Mouse (Mus musculus) cerebellum, adult 2 months (tissue): ENCODE data around the gene Gm21961. TPM values are rescaled to one million over a fixed set of nuclear protein-coding genes. Genes with fewer than 3 reads are reported as not detected.
"Not testable (repeated sequence)": the region's sequence is repeated elsewhere in the genome, so short reads cannot be mapped to it uniquely, and the experiment has no call there.

Experiments
- DNase-seq, 2 experiments: peaks; one replicate each; pipeline ENCODE4 v3.0.0; 2021
- H3K27ac ChIP-seq: fragments of 200-500 bp; 2 replicates; pipeline ENCODE4 v1.5.1; 2012; ENCODE audit warnings: low read length, control low read depth, inconsistent platforms; ENCODE audit not compliant: insufficient read depth
- H3K27me3 ChIP-seq: fragments of 200-500 bp; 2 replicates; pipeline ENCODE4 v1.6.1; 2012; ENCODE audit warnings: inconsistent platforms, mild to moderate bottlenecking, low read length, moderate library complexity; ENCODE audit not compliant: control insufficient read depth, insufficient read depth
- H3K4me1 ChIP-seq: fragments of 200-500 bp; 2 replicates; pipeline ENCODE4 v1.6.1; 2011; ENCODE audit warnings: low read length; ENCODE audit not compliant: control insufficient read depth, insufficient read depth
- H3K4me3 ChIP-seq: fragments of 200-500 bp; replicated peaks from 2 replicates; pipeline ENCODE3; 2011; ENCODE audit warnings: mild to moderate bottlenecking, low read depth, low read length, control low read depth; ENCODE audit not compliant: insufficient read depth
- CTCF ChIP-seq: fragments of 200-500 bp; IDR thresholded peaks from 2 replicates; pipeline ENCODE4 v1.5.1; 2011; ENCODE audit warnings: low read depth, mild to moderate bottlenecking, control low read depth, low read length, moderate library complexity, borderline replicate concordance; ENCODE audit not compliant: insufficient read depth
- POLR2A ChIP-seq: fragments of 200-500 bp; IDR thresholded peaks from 2 replicates; pipeline ENCODE4 v1.6.1; 2011; ENCODE audit warnings: low read length, control low read depth, borderline replicate concordance; ENCODE audit not compliant: insufficient read depth
- WGBS: fragments of 180-500 bp; shearing (Covaris S2); methylation state at CpG from one replicate; pipeline ENCODE4 v1.1.7; 2018; 5-methylcytosine and 5-hydroxymethylcytosine counted together
- polyA plus RNA-seq: library from polyadenylated mRNA; depleted of rRNA; stranded (reverse); fragments of >200 nt; gene quantifications from 2 replicates; pipeline ENCODE4 v1.2.3, GENCODE M21; 2012; rRNA removed

The Gm21961 gene
- not detected in 2 replicates for polyA plus RNA-seq

DNA sequence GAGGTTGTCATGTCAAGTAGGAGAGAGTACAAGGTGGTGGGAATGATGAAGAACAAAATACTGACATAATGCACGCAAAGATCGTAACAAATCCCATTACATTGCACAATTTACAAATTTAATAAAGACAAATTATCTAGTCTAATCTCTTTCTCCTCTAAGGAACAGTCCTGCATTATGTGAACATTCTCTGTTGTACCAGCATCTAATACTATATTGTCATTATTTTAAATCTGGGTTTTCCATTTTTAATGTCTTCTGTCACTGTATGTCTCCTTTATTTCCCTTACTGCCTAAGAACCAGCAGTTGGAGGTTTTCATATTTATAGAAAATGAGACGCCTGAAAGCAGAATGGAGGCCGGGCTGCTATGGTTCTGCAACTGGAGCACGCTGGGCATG is at the start of gene Gm21961:
Gene Gm21961, minus strand, starts transcription at position 101 of the 400 bp plus-strand sequence.
- Histone ChIP-seq H3K27me3 (no peaks in the 10 kb centered on the region), H3K27ac (no peak within 1 kb of the TSS), H3K4me3 (no peak within 1 kb of the TSS), H3K4me1 (no peaks in the 10 kb centered on the region)
- no peak for DNase-seq
- no peak for TF ChIP-seq POLR2A
- no peak for TF ChIP-seq CTCF
- 96% methylated on average over 5 of the region's 5 CpGs for WGBS

DNA sequence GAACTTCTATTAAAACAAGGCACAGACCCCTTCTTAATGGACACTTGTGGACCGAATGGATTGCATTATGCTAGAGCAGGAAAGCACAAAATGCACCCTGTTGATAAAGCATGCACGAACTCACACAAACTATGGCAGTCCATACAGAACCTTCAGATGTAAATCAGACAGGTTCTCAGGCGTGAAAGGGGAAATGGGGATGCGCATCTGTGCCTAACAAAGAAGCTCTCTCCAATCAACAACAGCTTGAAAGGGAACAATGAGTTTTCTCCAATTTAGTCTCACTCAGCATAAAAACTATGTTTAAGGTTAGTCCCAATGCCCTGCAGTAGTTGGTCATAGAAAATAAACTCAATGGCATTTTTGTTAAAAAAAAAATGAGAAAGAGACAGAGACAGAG is 27.3 kb upstream of the Gm21961 start:
- Histone ChIP-seq H3K27me3 (no peaks in the 10 kb centered on the region), H3K4me1 (no peaks in the 10 kb centered on the region), H3K27ac (no peak overlapping the region), H3K4me3 (no peak overlapping the region)
- 20% methylated on average over 4 of the region's 4 CpGs for WGBS
- no peak for DNase-seq
- TF ChIP-seq POLR2A (no peak), CTCF (no peak)

DNA sequence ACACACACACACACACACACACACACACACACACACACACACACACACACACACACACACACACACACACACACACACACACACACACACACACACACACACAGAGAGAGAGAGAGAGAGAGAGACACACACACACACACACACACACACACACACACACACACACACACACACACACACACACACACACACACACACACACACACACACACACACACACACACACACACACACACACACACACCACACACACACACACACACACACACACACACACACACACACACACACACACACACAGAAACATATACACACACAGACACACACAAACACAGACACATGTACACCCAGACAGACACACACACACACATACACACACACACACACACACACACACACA is 24.5 kb upstream of the Gm21961 start:
- not testable (repeated sequence) for H3K4me3 ChIP-seq, H3K27ac ChIP-seq, H3K27me3 ChIP-seq, H3K4me1 ChIP-seq, DNase-seq

DNA sequence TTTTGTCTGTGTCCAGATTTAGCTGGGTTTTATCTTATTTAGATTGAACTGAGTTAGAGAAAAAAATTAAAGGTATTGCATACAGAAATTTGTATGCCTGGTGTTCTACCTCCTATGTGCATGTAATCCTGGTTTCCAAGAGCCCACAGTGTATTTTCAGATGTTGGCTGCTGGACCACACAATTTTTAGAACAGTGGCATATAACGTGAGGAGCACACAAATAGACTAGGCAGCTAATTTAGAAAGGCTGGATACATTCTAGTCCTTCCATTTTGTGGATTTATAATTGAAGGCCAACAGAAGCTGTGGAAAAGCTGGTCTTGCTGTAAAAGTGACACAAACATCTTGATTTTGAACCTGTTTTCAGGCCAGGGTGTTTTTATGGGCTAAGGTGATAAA is 3.3 kb upstream of the Gm21961 start:
- TF ChIP-seq POLR2A = no peak
- TF ChIP-seq CTCF = no peak
- Histone ChIP-seq H3K4me3 (no peak overlapping the region), H3K27me3 (no peaks in the 10 kb centered on the region), H3K27ac (no peak overlapping the region), H3K4me1 (no peaks in the 10 kb centered on the region)
- WGBS = 81% methylated on average over 1 of the region's 1 CpGs
- DNase-seq = no peak

DNA sequence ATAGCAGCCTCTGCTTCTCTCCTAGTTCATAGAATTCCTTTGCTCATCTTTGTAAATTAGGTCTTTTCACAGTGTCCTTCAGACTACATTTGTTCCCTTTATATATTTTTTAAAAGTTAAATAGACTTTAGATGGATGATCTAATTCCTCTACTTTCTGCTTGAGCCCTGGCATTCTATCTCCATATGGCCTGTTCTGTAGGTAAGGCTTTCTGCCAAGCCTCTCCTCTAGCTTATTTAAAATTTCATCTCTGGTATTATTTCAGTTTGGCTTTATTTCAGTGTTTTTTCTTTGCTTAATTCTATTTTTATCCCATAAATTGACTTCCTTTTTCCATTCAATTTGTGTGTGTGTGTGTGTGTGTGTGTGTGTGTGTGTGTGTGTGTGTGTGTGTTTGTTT is 8.5 kb downstream of the Gm21961 start:
- DNase-seq = peak in 1 of 2 experiments; percentile 31
- no peak for TF ChIP-seq CTCF
- TF ChIP-seq POLR2A = no peak
- Histone ChIP-seq H3K4me1 (no peaks in the 10 kb centered on the region), H3K4me3 (no peak overlapping the region), H3K27me3 (no peaks in the 10 kb centered on the region), H3K27ac (no peak overlapping the region)

DNA sequence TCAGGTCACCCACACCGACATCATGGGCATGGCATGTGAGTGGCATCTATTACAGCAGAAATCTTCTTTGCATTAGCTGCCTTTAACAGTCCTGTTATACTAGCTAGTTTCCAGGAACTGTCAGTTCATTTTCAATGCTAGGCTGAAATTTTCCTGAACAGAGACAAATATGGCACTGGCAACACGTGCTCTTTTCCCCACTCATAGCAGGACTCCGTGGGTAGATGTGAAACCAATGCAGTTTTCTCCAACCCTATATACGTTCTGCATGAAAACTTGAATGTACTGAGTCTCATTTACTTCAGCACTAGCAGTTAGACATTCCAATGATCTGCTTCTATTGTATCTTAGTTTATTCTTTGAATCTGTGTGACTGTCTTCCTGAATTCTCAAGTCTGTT is 20.2 kb downstream of the Gm21961 start:
- Histone ChIP-seq H3K4me1 (no peaks in the 10 kb centered on the region), H3K4me3 (no peak overlapping the region), H3K27me3 (no peaks in the 10 kb centered on the region), H3K27ac (no peak overlapping the region)
- WGBS = 88% methylated on average over 4 of the region's 4 CpGs
- TF ChIP-seq CTCF = no peak
- no peak for TF ChIP-seq POLR2A
- no peak for DNase-seq

DNA sequence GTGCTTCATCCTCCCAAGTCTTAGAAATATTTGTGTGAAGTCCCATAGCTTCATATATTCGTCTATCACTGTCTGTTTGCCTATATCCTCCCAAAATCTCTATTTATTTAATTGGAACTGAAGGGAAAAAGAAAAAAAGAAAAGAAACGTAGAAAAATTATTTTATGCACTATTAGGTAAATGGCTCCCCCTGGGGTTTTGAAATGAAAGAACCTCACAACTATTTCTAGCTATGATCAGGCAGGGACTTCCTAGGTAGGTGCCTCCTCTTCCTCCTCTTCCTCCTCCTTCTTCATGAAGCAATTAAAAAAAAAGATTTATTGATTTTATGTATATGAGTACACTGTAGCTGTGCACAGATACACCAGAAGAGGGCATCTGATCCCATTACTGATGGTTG is 34.7 kb downstream of the Gm21961 start:
- no peak for DNase-seq
- Histone ChIP-seq H3K4me3 (no peak overlapping the region), H3K4me1 (no peaks in the 10 kb centered on the region), H3K27ac (no peak overlapping the region), H3K27me3 (no peaks in the 10 kb centered on the region)
- WGBS = 59% methylated on average over 2 of the region's 2 CpGs
- no peak for TF ChIP-seq POLR2A
- no peak for TF ChIP-seq CTCF

DNA sequence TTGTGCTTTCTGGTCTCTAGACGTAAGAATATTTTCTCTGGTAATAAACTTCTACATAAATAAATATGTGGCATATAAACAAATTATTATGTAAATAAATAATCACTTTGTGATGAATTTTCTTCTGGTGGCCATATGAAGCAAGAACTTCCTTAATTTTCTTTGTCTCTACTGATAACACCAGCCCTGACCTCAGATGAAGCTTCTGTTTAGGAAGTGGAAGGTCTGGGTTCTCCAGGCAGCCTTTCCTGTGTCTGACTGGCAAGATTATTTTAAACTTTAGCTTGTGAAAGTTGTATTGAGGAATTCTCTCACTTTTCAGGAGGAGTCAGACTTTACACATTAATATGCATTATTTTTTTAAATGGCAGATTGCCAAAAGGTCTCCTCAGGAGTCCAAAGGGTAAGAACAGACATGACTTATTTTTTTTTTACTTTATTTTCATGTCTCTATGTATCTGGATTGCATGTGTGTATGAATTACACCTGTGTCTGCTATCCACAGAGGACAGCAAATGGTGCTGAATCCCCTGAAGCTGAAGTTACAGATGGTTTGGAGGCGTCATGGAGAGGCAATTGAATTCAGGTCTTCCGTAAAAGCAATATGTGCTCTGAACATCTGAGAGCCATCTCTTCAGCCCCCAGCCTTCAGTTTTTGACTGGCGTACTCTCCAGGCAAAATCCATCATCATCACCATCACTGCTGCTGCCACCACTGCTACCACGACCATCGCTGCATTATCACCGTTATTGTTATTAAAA is 38.5 kb downstream of the Gm21961 start:
- DNase-seq = peak in 1 of 2 experiments; percentile 1
- no peak overlapping the region for H3K4me3 ChIP-seq
- no peaks in the 10 kb centered on the region for H3K27me3 ChIP-seq
- TF ChIP-seq POLR2A (no peak), CTCF (no peak)
- no peaks in the 10 kb centered on the region for H3K4me1 ChIP-seq
- WGBS = 79% methylated on average over 7 of the region's 7 CpGs
- no peak overlapping the region for H3K27ac ChIP-seq

Other genes with a start within 250 kb of the Gm21961 start
- not detected in 2 replicates for gene Gm21798, start 197.2 kb downstream of the Gm21961 start, polyA plus RNA-seq